Mouse (Mus musculus) testis, postnatal 14 days (tissue): ENCODE results near the gene 4930480E11Rik.
"Not testable (repeated sequence)": the region's sequence is repeated elsewhere in the genome, so short reads cannot be mapped to it uniquely, and the experiment has no call there.

ENCODE experiments used
- DNase-seq: peaks from one replicate; pipeline ENCODE4 v3.0.0; 2021; ENCODE audit warnings: low spot score

The 4930480E11Rik gene

GRCm38 (mm10) chrX:78369343-78369742, at the start of gene 4930480E11Rik:
4930480E11Rik (plus strand) TSS chrX:78369643.
- no peak for DNase-seq

GRCm38 (mm10) chrX:78403346-78403745, 33.9 kb downstream of the 4930480E11Rik start:
- not testable (repeated sequence) for DNase-seq
